Mouse (Mus musculus) C2C12 (cell line): Measurements from ENCODE around the gene Gm11027.

Experiments
- CEBPB ChIP-seq: IDR thresholded peaks from one replicate; pipeline ENCODE4 v1.6.1; 2011; ENCODE audit warnings: low read depth, mild to moderate bottlenecking, control low read depth, moderate library complexity
- CTCF ChIP-seq: IDR thresholded peaks from one replicate; pipeline ENCODE4 v1.5.1; 2011; ENCODE audit not compliant: control insufficient read depth, insufficient read depth, insufficient read length
- FOSL1 ChIP-seq: IDR thresholded peaks from one replicate; pipeline ENCODE4 v1.8.0; 2011; ENCODE audit warnings: mild to moderate bottlenecking, low read length; ENCODE audit not compliant: poor library complexity, insufficient read depth, severe bottlenecking
- MAX ChIP-seq: IDR thresholded peaks from one replicate; pipeline ENCODE4 v1.6.1; 2011; ENCODE audit warnings: mild to moderate bottlenecking, control low read depth
- MYOG ChIP-seq: IDR thresholded peaks from one replicate; pipeline ENCODE4 v1.6.1; 2011; ENCODE audit not compliant: control insufficient read depth, insufficient read length; ENCODE audit errors: extremely low read depth
- USF1 ChIP-seq: IDR thresholded peaks from one replicate; pipeline ENCODE4 v1.6.1; 2011; ENCODE audit warnings: low read depth, mild to moderate bottlenecking, control low read depth, moderate library complexity

- TF ChIP-seq CTCF (no peak), USF1 (no peak), MAX (no peak), FOSL1 (no peak), CEBPB (no peak), MYOG (no peak)
Measured at GRCm38 (mm10) chr12:116317818-116318217, 42.6 kb downstream of the Gm11027 start.
